Mouse (Mus musculus) embryonic fibroblast, embryonic 13.5 days (primary cell): ENCODE measurements around the gene Fat3.

ENCODE experiments used
- CTCF ChIP-seq: IDR thresholded peaks from 2 replicates; pipeline ENCODE4 v1.5.1; 2011; ENCODE audit warnings: mild to moderate bottlenecking, control low read depth, low read length, moderate library complexity, borderline replicate concordance; ENCODE audit not compliant: insufficient read depth
- POLR2A ChIP-seq: IDR thresholded peaks from 2 replicates; pipeline ENCODE4 v1.6.1; 2011; ENCODE audit warnings: low read depth, mild to moderate bottlenecking, control low read depth, low read length, moderate library complexity

DNA sequence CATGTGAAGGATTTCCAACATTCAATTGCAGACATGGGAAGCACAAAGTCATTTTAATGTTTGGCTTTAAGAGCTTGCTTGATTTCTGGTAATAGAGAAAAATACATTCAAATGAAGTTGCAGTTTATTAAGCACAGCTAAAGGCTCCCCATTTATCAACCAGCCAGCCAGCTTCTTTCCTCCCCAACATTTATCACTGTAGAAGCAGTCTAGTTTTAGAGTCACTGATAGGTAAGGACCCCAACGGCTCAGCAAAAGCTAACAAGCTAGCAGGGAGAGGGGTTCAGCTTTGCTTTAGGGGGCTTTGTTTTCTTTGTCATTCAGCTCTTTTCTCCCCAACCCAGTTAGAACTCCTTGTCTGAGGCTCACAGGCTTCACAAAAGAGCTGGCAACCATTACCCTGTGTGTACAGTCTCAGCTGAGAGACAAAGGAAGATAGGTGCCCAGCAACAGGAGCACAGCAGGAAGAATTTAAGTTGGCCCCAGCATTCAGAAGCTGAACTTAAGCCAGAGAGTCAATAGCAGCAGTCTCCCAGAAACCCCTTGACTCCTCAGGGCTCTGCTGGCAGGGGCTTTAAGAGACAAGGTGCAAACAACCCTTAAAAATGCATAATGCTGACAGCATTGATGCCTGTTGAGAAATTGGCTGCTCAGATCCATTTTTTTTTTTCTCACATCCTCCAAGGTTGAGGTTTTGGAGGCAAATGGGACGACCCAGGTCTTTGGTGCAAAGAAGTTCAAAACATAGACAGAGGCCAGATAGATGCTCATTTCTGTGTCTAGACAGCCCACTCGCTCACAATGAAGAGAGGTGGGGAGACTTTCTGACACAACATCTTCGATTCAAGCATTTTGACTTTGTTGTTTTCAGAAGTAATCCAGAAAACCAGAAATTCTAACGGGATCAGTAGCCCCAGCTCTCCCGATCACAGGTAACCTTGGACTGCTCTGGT, 102.1 kb downstream of the Fat3 start:
- TF ChIP-seq POLR2A = no peak
- TF ChIP-seq CTCF = no peak
